Mouse (Mus musculus): ENCODE measurements around the gene Tnrc6b. TPM values are rescaled to one million over a fixed set of nuclear protein-coding genes. Genes with fewer than 3 reads are reported as not detected.

Tnrc6b gene
- polyA plus RNA-seq, 1 experiment from 2014 or later, result 24.9 TPM

- no peaks in the 10 kb centered on the region for H3K27me3 ChIP-seq (ENCODE audit: control insufficient read depth, insufficient read depth, low read length)
- H3K27ac ChIP-seq (ENCODE audit: low read depth, low read length), result no peak overlapping the region
- DNase-seq (ENCODE audit: low spot score) (no peak), ATAC-seq (ENCODE audit: low FRiP score) (no peak)
- H3K4me1 ChIP-seq (replicated peaks; ENCODE audit: control insufficient read depth, insufficient read depth, low read length), result peaks cover 4% of the 10 kb centered on the region
- no peak overlapping the region for H3K4me3 ChIP-seq (ENCODE audit: low read depth, low read length)
- no peak overlapping the region for H3K4me2 ChIP-seq (replicated peaks; ENCODE audit: low read depth, low read length)
- WGBS, result 59% methylated on average over 7 of the region's 7 CpGs
- no peaks in the 10 kb centered on the region for H3K9me3 ChIP-seq (ENCODE audit: control insufficient read depth, low read length)
- H3K36me3 ChIP-seq (ENCODE audit: control insufficient read depth, insufficient read depth, low read length), result no peaks in the 10 kb centered on the region
- no peak overlapping the region for H3K9ac ChIP-seq (ENCODE audit: low read depth, low read length)
Measured at GRCm38 (mm10) chr15:80680347-80681030, 30.6 kb upstream of the Tnrc6b start.

GRCm38 (mm10) chr15:80681466-80681881 is 29.6 kb upstream of the Tnrc6b start:
- Histone ChIP-seq H3K9me3 (ENCODE audit: control insufficient read depth, low read length) (no peaks in the 10 kb centered on the region), H3K36me3 (ENCODE audit: control insufficient read depth, insufficient read depth, low read length) (no peaks in the 10 kb centered on the region), H3K4me1 (replicated peaks; ENCODE audit: control insufficient read depth, insufficient read depth, low read length) (peaks cover 6% of the 10 kb centered on the region), H3K9ac (ENCODE audit: low read depth, low read length) (no peak overlapping the region), H3K4me2 (replicated peaks; ENCODE audit: low read depth, low read length) (no peak overlapping the region), H3K4me3 (ENCODE audit: low read depth, low read length) (no peak overlapping the region), H3K27me3 (ENCODE audit: control insufficient read depth, insufficient read depth, low read length) (no peaks in the 10 kb centered on the region), H3K27ac (ENCODE audit: low read depth, low read length) (no peak overlapping the region)
- DNase-seq (ENCODE audit: low spot score) (no peak), ATAC-seq (ENCODE audit: low FRiP score) (no peak)
- 82% methylated on average over 4 of the region's 4 CpGs for WGBS

- H3K4me2 ChIP-seq (replicated peaks; ENCODE audit: low read depth, low read length), result no peak overlapping the region
- peaks cover 6% of the 10 kb centered on the region for H3K4me1 ChIP-seq (replicated peaks; ENCODE audit: control insufficient read depth, insufficient read depth, low read length)
- no peak overlapping the region for H3K27ac ChIP-seq (ENCODE audit: low read depth, low read length)
- ATAC-seq (ENCODE audit: low FRiP score) (no peak), DNase-seq (ENCODE audit: low spot score) (no peak)
- no peaks in the 10 kb centered on the region for H3K9me3 ChIP-seq (ENCODE audit: control insufficient read depth, low read length)
- no peaks in the 10 kb centered on the region for H3K27me3 ChIP-seq (ENCODE audit: control insufficient read depth, insufficient read depth, low read length)
- no peak overlapping the region for H3K9ac ChIP-seq (ENCODE audit: low read depth, low read length)
- H3K36me3 ChIP-seq (ENCODE audit: control insufficient read depth, insufficient read depth, low read length), result no peaks in the 10 kb centered on the region
- WGBS, result 86% methylated on average over 8 of the region's 8 CpGs
- H3K4me3 ChIP-seq (ENCODE audit: low read depth, low read length), result no peak overlapping the region
Measured at GRCm38 (mm10) chr15:80682343-80682742, 28.8 kb upstream of the Tnrc6b start.

- Histone ChIP-seq H3K4me2 (replicated peaks; ENCODE audit: low read depth, low read length) (no peak overlapping the region), H3K9me3 (ENCODE audit: control insufficient read depth, low read length) (no peaks in the 10 kb centered on the region), H3K4me1 (replicated peaks; ENCODE audit: control insufficient read depth, insufficient read depth, low read length) (peaks cover 6% of the 10 kb centered on the region), H3K4me3 (ENCODE audit: low read depth, low read length) (no peak overlapping the region), H3K9ac (ENCODE audit: low read depth, low read length) (no peak overlapping the region), H3K27me3 (ENCODE audit: control insufficient read depth, insufficient read depth, low read length) (no peaks in the 10 kb centered on the region), H3K36me3 (ENCODE audit: control insufficient read depth, insufficient read depth, low read length) (no peaks in the 10 kb centered on the region), H3K27ac (ENCODE audit: low read depth, low read length) (no peak overlapping the region)
- DNase-seq (ENCODE audit: low spot score) (no peak), ATAC-seq (ENCODE audit: low FRiP score) (no peak)
- WGBS, result 85% methylated on average over 6 of the region's 6 CpGs
Measured at GRCm38 (mm10) chr15:80683151-80683550, 28.0 kb upstream of the Tnrc6b start.

GRCm38 (mm10) chr15:80683990-80684389 is 27.1 kb upstream of the Tnrc6b start:
- DNase-seq (ENCODE audit: low spot score) (no peak), ATAC-seq (ENCODE audit: low FRiP score) (no peak)
- no peak overlapping the region for H3K4me3 ChIP-seq (ENCODE audit: low read depth, low read length)
- H3K9ac ChIP-seq (ENCODE audit: low read depth, low read length), result no peak overlapping the region
- H3K4me1 ChIP-seq (replicated peaks; ENCODE audit: control insufficient read depth, insufficient read depth, low read length), result peaks cover 6% of the 10 kb centered on the region
- no peak overlapping the region for H3K27ac ChIP-seq (ENCODE audit: low read depth, low read length)
- no peaks in the 10 kb centered on the region for H3K36me3 ChIP-seq (ENCODE audit: control insufficient read depth, insufficient read depth, low read length)
- H3K9me3 ChIP-seq (ENCODE audit: control insufficient read depth, low read length), result no peaks in the 10 kb centered on the region
- no peaks in the 10 kb centered on the region for H3K27me3 ChIP-seq (ENCODE audit: control insufficient read depth, insufficient read depth, low read length)
- WGBS, result 50% methylated on average over 3 of the region's 3 CpGs
- H3K4me2 ChIP-seq (replicated peaks; ENCODE audit: low read depth, low read length), result no peak overlapping the region

GRCm38 (mm10) chr15:80684786-80685602 is 26.1 kb upstream of the Tnrc6b start:
- WGBS, result 20% methylated on average over 8 of the region's 8 CpGs
- H3K36me3 ChIP-seq (ENCODE audit: control insufficient read depth, insufficient read depth, low read length), result no peaks in the 10 kb centered on the region
- no peak for DNase-seq (ENCODE audit: low spot score)
- no peaks in the 10 kb centered on the region for H3K27me3 ChIP-seq (ENCODE audit: control insufficient read depth, insufficient read depth, low read length)
- no peaks in the 10 kb centered on the region for H3K9me3 ChIP-seq (ENCODE audit: control insufficient read depth, low read length)
- no peak overlapping the region for H3K9ac ChIP-seq (ENCODE audit: low read depth, low read length)
- H3K27ac ChIP-seq (ENCODE audit: low read depth, low read length), result no peak overlapping the region
- H3K4me2 ChIP-seq (replicated peaks; ENCODE audit: low read depth, low read length), result no peak overlapping the region
- H3K4me3 ChIP-seq (ENCODE audit: low read depth, low read length), result no peak overlapping the region
- peaks cover 6% of the 10 kb centered on the region for H3K4me1 ChIP-seq (replicated peaks; ENCODE audit: control insufficient read depth, insufficient read depth, low read length)
- ATAC-seq (ENCODE audit: low FRiP score), result no peak

- Histone ChIP-seq H3K4me1 (replicated peaks; ENCODE audit: control insufficient read depth, insufficient read depth, low read length) (peaks cover 6% of the 10 kb centered on the region), H3K36me3 (ENCODE audit: control insufficient read depth, insufficient read depth, low read length) (no peaks in the 10 kb centered on the region), H3K9me3 (ENCODE audit: control insufficient read depth, low read length) (no peaks in the 10 kb centered on the region), H3K9ac (ENCODE audit: low read depth, low read length) (no peak overlapping the region), H3K4me3 (ENCODE audit: low read depth, low read length) (no peak overlapping the region), H3K4me2 (replicated peaks; ENCODE audit: low read depth, low read length) (no peak overlapping the region), H3K27me3 (ENCODE audit: control insufficient read depth, insufficient read depth, low read length) (no peaks in the 10 kb centered on the region), H3K27ac (ENCODE audit: low read depth, low read length) (no peak overlapping the region)
- WGBS, result 40% methylated on average over 7 of the region's 7 CpGs
- DNase-seq (ENCODE audit: low spot score) (peak; percentile 19), ATAC-seq (ENCODE audit: low FRiP score) (no peak; the same call in 1 of the 2 replicates)
Measured at GRCm38 (mm10) chr15:80685603-80685895, 25.6 kb upstream of the Tnrc6b start.

- Histone ChIP-seq H3K27me3 (ENCODE audit: control insufficient read depth, insufficient read depth, low read length) (no peaks in the 10 kb centered on the region), H3K4me3 (ENCODE audit: low read depth, low read length) (no peak overlapping the region), H3K9ac (ENCODE audit: low read depth, low read length) (no peak overlapping the region), H3K4me1 (replicated peaks; ENCODE audit: control insufficient read depth, insufficient read depth, low read length) (peaks cover 7% of the 10 kb centered on the region), H3K27ac (ENCODE audit: low read depth, low read length) (no peak overlapping the region), H3K4me2 (replicated peaks; ENCODE audit: low read depth, low read length) (no peak overlapping the region), H3K9me3 (ENCODE audit: control insufficient read depth, low read length) (no peaks in the 10 kb centered on the region), H3K36me3 (ENCODE audit: control insufficient read depth, insufficient read depth, low read length) (no peaks in the 10 kb centered on the region)
- no peak for ATAC-seq (ENCODE audit: low FRiP score)
- no peak for DNase-seq (ENCODE audit: low spot score)
- WGBS, result 78% methylated on average over 7 of the region's 7 CpGs
Measured at GRCm38 (mm10) chr15:80688536-80688935, 22.6 kb upstream of the Tnrc6b start.

GRCm38 (mm10) chr15:80693492-80693891 is 17.6 kb upstream of the Tnrc6b start:
- Histone ChIP-seq H3K4me1 (replicated peaks; ENCODE audit: control insufficient read depth, insufficient read depth, low read length) (peaks cover 5% of the 10 kb centered on the region; the same call in 1 of the 2 replicates), H3K36me3 (ENCODE audit: control insufficient read depth, insufficient read depth, low read length) (no peaks in the 10 kb centered on the region), H3K4me2 (replicated peaks; ENCODE audit: low read depth, low read length) (no peak overlapping the region), H3K27ac (ENCODE audit: low read depth, low read length) (no peak overlapping the region), H3K9ac (ENCODE audit: low read depth, low read length) (no peak overlapping the region), H3K4me3 (ENCODE audit: low read depth, low read length) (no peak overlapping the region), H3K9me3 (ENCODE audit: control insufficient read depth, low read length) (no peaks in the 10 kb centered on the region), H3K27me3 (ENCODE audit: control insufficient read depth, insufficient read depth, low read length) (no peaks in the 10 kb centered on the region)
- ATAC-seq (ENCODE audit: low FRiP score) (no peak), DNase-seq (ENCODE audit: low spot score) (no peak)
- 37% methylated on average over 3 of the region's 3 CpGs for WGBS

All from hindbrain, embryonic 11.5 days (tissue).